Mouse (Mus musculus): ENCODE data around the gene Itm2c.

Itm2c gene

GRCm38 (mm10) chr1:85898761-85899387 lies 4.8 kb downstream of the Itm2c start:
- DNase-seq (ENCODE audit: low read depth, low spot score), result peak; percentile 89

GRCm38 (mm10) chr1:85899388-85899761 lies 5.3 kb downstream of the Itm2c start:
- peak; percentile 80 for DNase-seq (ENCODE audit: low read depth, low spot score)

- DNase-seq (ENCODE audit: low read depth, low spot score), result peak; percentile 66
Measured at GRCm38 (mm10) chr1:85900521-85901333, 6.6 kb downstream of the Itm2c start.

DNA sequence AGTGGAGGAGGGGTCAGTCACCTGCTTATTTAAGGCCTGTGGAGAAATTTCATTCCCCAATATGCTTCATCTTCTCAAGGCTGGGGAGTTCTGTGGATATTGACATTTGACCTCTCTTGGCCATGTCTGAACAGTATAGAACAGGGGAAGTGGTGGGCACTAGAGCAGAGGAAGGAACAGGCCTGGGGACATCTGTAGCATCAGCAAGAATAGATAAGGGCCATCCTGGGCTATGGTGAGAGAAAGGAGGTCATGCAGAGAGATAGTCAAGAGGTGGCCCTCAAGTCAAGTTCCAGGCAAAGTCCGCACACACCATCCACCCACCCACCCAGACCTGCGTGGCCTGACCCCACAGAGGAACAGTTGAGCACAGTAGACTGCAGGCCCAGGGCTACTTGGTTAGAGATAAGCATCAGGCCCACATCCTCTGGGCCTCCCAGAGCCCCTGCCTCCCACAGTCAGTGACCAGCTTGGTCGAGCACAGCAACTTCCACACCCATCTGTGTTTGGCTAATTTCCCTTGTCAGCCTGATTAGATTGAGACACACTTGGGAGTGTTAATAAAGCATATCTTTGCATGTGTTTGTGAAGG lies 7.5 kb downstream of the Itm2c start:
- DNase-seq (ENCODE audit: low read depth, low spot score), result no peak

DNA sequence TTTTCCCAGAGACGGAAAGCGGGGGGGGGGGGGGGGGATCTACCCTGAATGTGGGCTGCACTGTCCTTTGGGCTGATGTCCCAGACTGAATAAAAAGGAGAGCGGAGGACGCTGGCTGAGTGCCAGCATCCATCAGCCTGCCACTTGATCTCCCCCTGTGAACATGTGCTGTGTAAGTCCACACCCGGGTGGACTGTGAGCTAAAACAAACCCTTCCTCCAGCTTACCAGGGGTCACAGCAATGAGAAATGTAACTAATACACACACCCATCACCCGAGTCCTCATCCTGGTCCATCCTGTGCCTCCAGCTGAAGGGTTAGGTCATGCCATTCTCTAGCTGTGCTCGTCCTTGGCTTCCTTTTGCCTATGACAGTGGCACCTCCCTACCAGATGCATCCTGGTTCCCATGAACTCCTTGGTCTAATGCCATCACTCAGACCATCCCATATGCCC lies 8.1 kb downstream of the Itm2c start:
- peak; percentile 87 for DNase-seq (ENCODE audit: low read depth, low spot score)

GRCm38 (mm10) chr1:85906892-85907291 lies 12.8 kb downstream of the Itm2c start:
- DNase-seq (ENCODE audit: low read depth, low spot score), result no peak

DNA sequence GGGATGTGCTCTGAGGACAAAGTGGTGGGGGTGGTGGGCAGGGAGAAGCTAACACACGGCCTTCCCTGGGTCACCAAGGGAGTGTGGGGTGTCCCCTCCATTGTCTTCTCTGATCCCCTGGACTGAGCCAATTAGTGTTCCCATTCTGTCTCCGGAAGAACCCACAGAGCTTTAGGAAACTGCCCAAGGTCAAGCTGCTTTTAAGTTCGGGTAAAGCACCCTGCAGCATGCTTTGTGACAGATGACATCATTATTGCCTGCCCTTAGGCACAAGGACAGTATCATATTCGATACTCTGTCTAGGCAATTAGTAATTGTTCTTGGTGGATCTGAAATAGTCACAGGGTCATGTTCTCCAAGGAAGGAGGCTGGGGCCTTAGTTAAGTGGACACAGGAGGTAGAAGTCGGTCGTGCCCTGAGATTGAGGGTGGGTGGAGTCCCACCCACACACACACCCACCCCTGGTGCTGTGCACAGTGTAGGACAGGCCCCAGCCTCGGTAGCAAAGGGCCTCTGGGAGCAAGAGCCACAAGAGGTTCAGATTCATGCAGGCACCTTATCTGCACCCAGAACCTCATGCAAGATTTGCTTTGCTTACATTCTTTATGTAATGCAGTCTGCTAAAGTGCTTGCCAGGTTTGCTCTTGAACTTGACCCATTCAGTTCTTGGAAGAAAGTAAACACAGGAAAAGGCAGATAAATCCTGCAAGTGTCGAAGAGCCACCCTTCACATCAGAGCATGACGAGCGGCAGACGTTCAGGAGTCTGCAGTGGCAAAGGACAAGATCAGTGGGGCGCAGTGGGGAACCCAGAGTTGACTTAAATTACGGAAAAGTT lies 14.9 kb downstream of the Itm2c start:
- DNase-seq (ENCODE audit: low read depth, low spot score), result no peak

- no peak for DNase-seq (ENCODE audit: low read depth, low spot score)
Measured at GRCm38 (mm10) chr1:85913078-85913755, 19.1 kb downstream of the Itm2c start.

GRCm38 (mm10) chr1:85915890-85916289 lies 21.8 kb downstream of the Itm2c start:
- DNase-seq (ENCODE audit: low read depth, low spot score), result no peak

DNA sequence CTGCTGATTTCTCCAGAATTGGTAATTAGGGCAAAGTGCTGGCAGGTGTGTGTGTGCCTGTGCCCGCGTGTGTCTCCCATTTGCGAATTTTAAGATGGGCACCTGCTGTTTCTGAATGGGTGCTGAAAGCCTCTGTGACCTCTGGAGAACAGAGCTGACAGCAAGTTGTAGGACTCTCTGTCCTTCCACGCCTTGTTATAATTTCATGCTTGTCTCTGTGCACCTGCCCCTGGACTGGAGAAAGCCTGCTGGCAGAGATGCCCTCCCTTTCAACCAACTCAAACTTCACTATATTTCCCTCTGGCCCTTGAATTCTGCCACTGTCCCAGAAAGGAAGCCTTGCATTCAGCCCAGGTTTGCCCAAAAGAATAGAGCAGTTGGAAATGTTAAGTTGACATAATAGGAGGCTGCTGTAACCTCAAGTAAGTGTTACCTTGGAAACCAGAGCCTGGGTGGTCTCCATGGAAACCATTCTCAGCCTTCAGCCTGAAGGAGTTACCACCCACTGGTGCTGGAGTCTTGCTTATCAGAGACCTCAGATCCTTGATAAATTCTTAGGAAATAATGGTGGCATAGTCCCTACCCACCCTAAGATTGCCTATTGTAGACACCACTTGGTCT lies 22.9 kb downstream of the Itm2c start:
- DNase-seq (ENCODE audit: low read depth, low spot score), result peak; percentile 94

DNA sequence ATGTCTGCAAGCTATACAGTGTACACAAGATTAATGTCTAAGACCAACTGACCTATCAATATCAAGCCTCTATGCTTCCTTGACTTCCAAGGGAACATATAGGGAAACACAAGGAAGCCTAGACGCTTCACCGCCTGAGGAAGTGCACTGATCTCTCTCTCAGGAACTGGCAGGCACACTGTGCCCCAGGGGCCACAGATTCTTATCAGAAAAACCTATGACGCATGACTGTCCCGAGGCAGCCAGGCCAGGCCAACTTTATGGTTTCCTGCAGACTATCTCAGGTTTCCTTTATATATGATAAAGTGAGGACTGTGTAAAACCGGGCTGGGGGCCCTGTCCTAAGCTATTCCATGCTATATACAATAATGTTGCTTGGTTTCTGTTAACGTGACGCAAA lies 25.5 kb downstream of the Itm2c start:
- no peak for DNase-seq (ENCODE audit: low read depth, low spot score)

GRCm38 (mm10) chr1:85921725-85922124 lies 27.6 kb downstream of the Itm2c start:
- DNase-seq (ENCODE audit: low read depth, low spot score), result peak; percentile 82

- DNase-seq (ENCODE audit: low read depth, low spot score), result no peak
Measured at GRCm38 (mm10) chr1:85922127-85922864, 28.2 kb downstream of the Itm2c start.

DNA sequence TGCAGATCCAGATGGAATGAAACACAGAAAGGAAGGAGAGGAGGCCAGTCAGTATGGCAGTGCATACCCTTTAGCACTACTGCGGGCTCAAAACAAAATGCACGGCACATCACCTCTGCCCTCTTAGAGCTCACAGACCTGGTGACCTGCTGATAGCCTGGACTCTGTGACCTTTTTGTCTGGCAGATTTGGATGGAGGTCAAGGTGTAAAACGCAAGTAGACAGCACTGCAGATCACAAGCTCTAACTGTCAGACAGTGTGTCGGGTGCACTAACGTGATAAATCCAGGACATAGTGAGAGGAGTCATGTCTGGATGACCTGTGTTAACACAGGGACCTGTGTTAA lies 28.8 kb downstream of the Itm2c start:
- DNase-seq (ENCODE audit: low read depth, low spot score), result no peak

GRCm38 (mm10) chr1:85925183-85925582 lies 31.1 kb downstream of the Itm2c start:
- DNase-seq (ENCODE audit: low read depth, low spot score), result no peak

DNA sequence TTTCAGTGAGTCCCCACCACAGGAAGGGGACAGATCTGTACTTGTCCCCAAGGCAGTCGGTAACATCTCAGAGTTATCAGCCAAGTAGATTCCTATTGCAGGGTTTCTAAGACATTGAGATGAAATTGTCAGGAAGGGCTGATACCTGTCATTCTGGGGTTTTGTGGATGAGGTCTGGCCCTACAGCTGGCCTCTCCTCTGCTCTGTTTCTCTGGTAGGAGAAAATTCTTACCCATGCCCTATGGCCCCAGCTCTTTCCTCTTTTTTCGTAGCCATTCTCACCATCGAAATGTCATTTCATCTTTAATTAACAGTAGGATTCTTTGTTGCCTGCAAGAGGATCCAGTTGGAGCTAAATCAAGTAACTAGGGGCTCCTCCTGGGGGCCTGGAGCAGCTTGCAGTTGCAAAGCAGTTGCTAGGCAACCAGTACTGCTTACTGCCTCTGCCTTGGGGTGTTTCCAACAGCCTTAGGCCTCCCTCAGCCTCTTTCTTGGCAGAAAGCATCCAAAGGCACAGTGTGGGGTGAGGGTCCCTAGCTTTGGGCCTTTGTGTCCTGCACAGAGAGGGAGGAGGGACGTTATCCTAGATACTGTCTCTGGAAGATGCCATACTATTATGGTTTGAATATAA lies 34.1 kb downstream of the Itm2c start, which contains the start of gene 4933407L21Rik:
4933407L21Rik (plus strand) TSS at position 427 of the 631 bp plus-strand sequence.
- peak; percentile 95 for DNase-seq (ENCODE audit: low read depth, low spot score)

DNA sequence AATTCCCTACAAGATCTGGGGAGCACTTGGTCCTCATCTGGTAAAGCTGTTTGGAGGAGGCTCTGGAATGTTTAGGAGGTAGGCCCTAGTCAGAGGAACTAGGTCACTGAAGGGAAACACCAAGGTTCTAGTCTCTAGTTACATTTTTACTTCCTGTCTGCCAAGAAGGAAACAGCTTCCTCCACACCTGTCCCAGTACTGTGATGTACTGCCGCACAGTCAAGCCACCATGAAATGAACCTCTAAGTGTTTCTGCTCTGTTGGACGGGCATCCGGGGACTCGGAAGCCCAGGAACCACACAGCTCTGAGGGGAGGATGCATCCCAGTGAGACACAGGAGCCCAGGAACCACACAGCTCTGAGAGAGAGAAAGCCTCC lies 34.6 kb downstream of the Itm2c start:
- no peak for DNase-seq (ENCODE audit: low read depth, low spot score)

DNA sequence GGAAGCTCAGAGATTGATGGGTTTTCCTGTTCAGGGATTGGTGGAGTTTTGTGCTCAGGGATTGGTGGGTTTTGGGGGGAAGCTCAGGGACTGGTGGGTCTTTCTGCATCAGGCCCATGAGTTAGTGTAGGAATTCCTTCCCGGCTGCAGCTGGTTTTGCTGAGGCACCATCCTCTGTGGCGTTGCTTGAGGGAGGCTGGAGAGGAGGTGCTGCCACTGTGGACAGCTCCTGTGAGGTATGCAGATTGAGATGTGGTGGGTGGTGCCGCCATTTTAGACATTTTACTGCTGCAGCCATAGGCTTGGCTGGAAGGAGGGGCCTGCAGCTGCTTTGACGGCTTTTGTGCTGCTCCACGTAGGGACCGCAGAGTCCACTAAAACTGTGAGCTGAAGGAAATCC lies 35.3 kb downstream of the Itm2c start:
- DNase-seq (ENCODE audit: low read depth, low spot score), result no peak

- peak; percentile 86 for DNase-seq (ENCODE audit: low read depth, low spot score)
Measured at GRCm38 (mm10) chr1:85931170-85931569, 37.1 kb downstream of the Itm2c start.

DNA sequence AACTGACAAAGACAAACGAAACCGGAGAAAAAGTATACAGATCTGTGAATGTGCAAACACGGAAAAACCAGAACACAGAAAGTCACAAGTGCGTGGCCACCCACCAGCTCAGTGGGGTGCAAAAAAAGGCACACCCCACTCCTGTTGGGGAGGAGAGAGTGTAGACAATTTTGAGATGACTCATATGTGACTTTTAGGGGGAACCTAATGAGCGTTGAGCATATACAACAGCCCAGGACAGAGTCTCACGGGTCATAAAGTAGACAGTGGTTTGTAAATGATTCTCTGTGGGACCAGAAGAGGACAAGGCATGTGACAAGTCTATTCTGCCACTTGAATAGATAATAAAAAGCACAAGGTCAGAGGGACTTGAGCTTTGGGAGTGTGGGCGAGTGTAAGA lies 39.1 kb downstream of the Itm2c start:
- DNase-seq (ENCODE audit: low read depth, low spot score), result peak; percentile 70

Data from brain, adult 2 months (tissue).